Mouse (Mus musculus) lung, embryonic 15.5 days (tissue): ENCODE results near the gene Cep55. TPM values are rescaled to one million over a fixed set of nuclear protein-coding genes. Genes with fewer than 3 reads are reported as not detected.
A peak's percentile ranks its signal among the peaks of the same experiment; 100 is the strongest.

Source experiments
- ATAC-seq: fragments of 200-750 bp; cut with Nextera tagmentation; 2 replicates; pipeline ENCODE4 v1.8.0; 2017; ENCODE audit warnings: moderate number of reproducible peaks, borderline replicate concordance; ENCODE audit not compliant: low FRiP score, low TSS enrichment; ENCODE audit errors: extremely low read depth
- H3K27ac ChIP-seq: fragments of 300-500 bp; sonication (generic); 2 replicates; pipeline ENCODE4 v1.5.1; 2015; ENCODE audit warnings: moderate library complexity, mild to moderate bottlenecking, inconsistent platforms
- H3K27me3 ChIP-seq: fragments of 300-500 bp; sonication (generic); 2 replicates; pipeline ENCODE4 v1.6.1; 2015; ENCODE audit warnings: inconsistent platforms
- H3K36me3 ChIP-seq: fragments of 300-500 bp; sonication (generic); 2 replicates; pipeline ENCODE4 v1.6.1; 2015; ENCODE audit warnings: inconsistent platforms
- H3K4me1 ChIP-seq: fragments of 300-500 bp; sonication (generic); 2 replicates; pipeline ENCODE4 v1.6.1; 2015; ENCODE audit warnings: inconsistent platforms
- H3K4me2 ChIP-seq: fragments of 300-500 bp; sonication (generic); 2 replicates; pipeline ENCODE4 v1.6.1; 2015; ENCODE audit warnings: inconsistent platforms, mild to moderate bottlenecking, moderate library complexity
- H3K4me3 ChIP-seq: fragments of 300-500 bp; sonication (generic); 2 replicates; pipeline ENCODE4 v1.5.1; 2015; ENCODE audit warnings: mild to moderate bottlenecking, inconsistent platforms
- H3K9ac ChIP-seq: fragments of 300-500 bp; sonication (generic); 2 replicates; pipeline ENCODE4 v1.6.1; 2015; ENCODE audit warnings: inconsistent platforms
- H3K9me3 ChIP-seq: fragments of 300-500 bp; sonication (generic); 2 replicates; pipeline ENCODE4 v1.6.1; 2016; ENCODE audit warnings: inconsistent platforms
- WGBS: fragments of 180-500 bp; shearing (Covaris S2); methylation state at CpG from one replicate; pipeline ENCODE4 v1.1.7; 2015; 5-methylcytosine and 5-hydroxymethylcytosine counted together
- polyA plus RNA-seq: library from polyadenylated mRNA; unstranded; fragments of >200 nt; fragmentation: Nextera tagmentation; extraction: Ambion mirVana; gene quantifications from 2 replicates; pipeline ENCODE4 v1.2.1, GENCODE M21; 2015

Gene Cep55
- polyA plus RNA-seq, 1 experiment from 2014 or later: 43.7 TPM

GRCm38 (mm10) chr19:38049686-38050085 is 5.1 kb upstream of the Cep55 start:
- Histone ChIP-seq H3K27me3 (no peaks in the 10 kb centered on the region), H3K27ac (no peak overlapping the region), H3K9me3 (no peaks in the 10 kb centered on the region), H3K4me3 (no peak overlapping the region), H3K36me3 (no peaks in the 10 kb centered on the region), H3K4me2 (no peak overlapping the region), H3K9ac (no peak overlapping the region), H3K4me1 (peaks cover 9% of the 10 kb centered on the region; the same call in 1 of the 2 replicates)
- ATAC-seq: no peak
- WGBS: 100% methylated on average over 1 of the region's 1 CpGs

GRCm38 (mm10) chr19:38053227-38054041 is 1.4 kb upstream of the Cep55 start:
- Histone ChIP-seq H3K4me2 (peak overlapping the region; percentile 78), H3K4me1 (peaks cover 23% of the 10 kb centered on the region), H3K9ac (peak overlapping the region; percentile 47), H3K9me3 (no peaks in the 10 kb centered on the region), H3K36me3 (peaks cover 9% of the 10 kb centered on the region), H3K4me3 (peak overlapping the region; percentile 89), H3K27me3 (no peaks in the 10 kb centered on the region), H3K27ac (peak overlapping the region; percentile 62)
- 21% methylated on average over 8 of the region's 8 CpGs for whole genome bisulfite sequencing
- no peak for ATAC-seq

GRCm38 (mm10) chr19:38054149-38054719 is 577 bp upstream of the Cep55 start:
- Histone ChIP-seq H3K4me3 (peak overlapping the region; percentile 89), H3K4me1 (peaks cover 23% of the 10 kb centered on the region), H3K9me3 (no peaks in the 10 kb centered on the region), H3K27me3 (no peaks in the 10 kb centered on the region), H3K9ac (peak overlapping the region; percentile 47), H3K4me2 (peak overlapping the region; percentile 78), H3K27ac (peak overlapping the region; percentile 62), H3K36me3 (peaks cover 16% of the 10 kb centered on the region)
- ATAC-seq: peak; percentile 88; the same call in 1 of the 2 replicates
- under 1% methylated on average over 23 of the region's 23 CpGs for WGBS

- Histone ChIP-seq H3K4me2 (peak overlapping the region; percentile 77), H3K36me3 (peaks cover 30% of the 10 kb centered on the region), H3K9ac (peak overlapping the region; percentile 78; the same call in 1 of the 2 replicates), H3K4me1 (peaks cover 23% of the 10 kb centered on the region), H3K27ac (no peak overlapping the region), H3K9me3 (no peaks in the 10 kb centered on the region), H3K27me3 (no peaks in the 10 kb centered on the region), H3K4me3 (peak overlapping the region; percentile 89)
- no peak for ATAC-seq
- WGBS: 8% methylated on average over 6 of the region's 6 CpGs
Observed at GRCm38 (mm10) chr19:38055798-38056197, 987 bp downstream of the Cep55 start.

GRCm38 (mm10) chr19:38056276-38056675 is 1.5 kb downstream of the Cep55 start:
- no peaks in the 10 kb centered on the region for H3K9me3 ChIP-seq
- ATAC-seq: no peak
- H3K4me3 ChIP-seq: peak overlapping the region; percentile 89
- no peak overlapping the region for H3K27ac ChIP-seq
- peaks cover 35% of the 10 kb centered on the region for H3K36me3 ChIP-seq
- peak overlapping the region; percentile 77 for H3K4me2 ChIP-seq
- no peaks in the 10 kb centered on the region for H3K27me3 ChIP-seq
- H3K9ac ChIP-seq: no peak overlapping the region
- WGBS: 45% methylated on average over 3 of the region's 3 CpGs
- peaks cover 23% of the 10 kb centered on the region for H3K4me1 ChIP-seq

GRCm38 (mm10) chr19:38056931-38057330 is 2.1 kb downstream of the Cep55 start:
- Histone ChIP-seq H3K4me1 (peaks cover 23% of the 10 kb centered on the region), H3K27ac (no peak overlapping the region), H3K36me3 (peaks cover 39% of the 10 kb centered on the region), H3K9me3 (no peaks in the 10 kb centered on the region), H3K9ac (no peak overlapping the region), H3K4me3 (no peak overlapping the region), H3K4me2 (no peak overlapping the region; the same call in 1 of the 2 replicates), H3K27me3 (no peaks in the 10 kb centered on the region)
- WGBS: 85% methylated on average over 8 of the region's 8 CpGs
- ATAC-seq: no peak

- Histone ChIP-seq H3K36me3 (peaks cover 55% of the 10 kb centered on the region), H3K9me3 (no peaks in the 10 kb centered on the region), H3K9ac (no peak overlapping the region), H3K4me3 (no peak overlapping the region), H3K27ac (no peak overlapping the region), H3K4me1 (no peaks in the 10 kb centered on the region), H3K27me3 (no peaks in the 10 kb centered on the region), H3K4me2 (no peak overlapping the region)
- WGBS: 83% methylated on average over 3 of the region's 3 CpGs
- ATAC-seq: no peak
Observed at GRCm38 (mm10) chr19:38063201-38063600, 8.4 kb downstream of the Cep55 start.

- H3K9ac ChIP-seq: no peak overlapping the region
- peaks cover 53% of the 10 kb centered on the region for H3K36me3 ChIP-seq
- H3K4me2 ChIP-seq: no peak overlapping the region
- no peaks in the 10 kb centered on the region for H3K9me3 ChIP-seq
- 90% methylated on average over 1 of the region's 1 CpGs for WGBS
- H3K27me3 ChIP-seq: no peaks in the 10 kb centered on the region
- H3K4me3 ChIP-seq: no peak overlapping the region
- H3K4me1 ChIP-seq: no peaks in the 10 kb centered on the region
- H3K27ac ChIP-seq: no peak overlapping the region
- no peak for ATAC-seq
Observed at GRCm38 (mm10) chr19:38064051-38064450, 9.2 kb downstream of the Cep55 start.

- WGBS: 86% methylated on average over 5 of the region's 5 CpGs
- ATAC-seq: no peak
Observed at GRCm38 (mm10) chr19:38073226-38073625, 18.4 kb downstream of the Cep55 start.

GRCm38 (mm10) chr19:38075051-38075450 is 20.2 kb downstream of the Cep55 start:
- Histone ChIP-seq H3K4me2 (no peak overlapping the region), H3K9ac (no peak overlapping the region), H3K4me3 (no peak overlapping the region), H3K4me1 (no peaks in the 10 kb centered on the region), H3K27me3 (no peaks in the 10 kb centered on the region), H3K27ac (no peak overlapping the region), H3K36me3 (peaks cover 34% of the 10 kb centered on the region), H3K9me3 (no peaks in the 10 kb centered on the region)
- 75% methylated on average over 11 of the region's 11 CpGs for WGBS
- no peak for ATAC-seq

More at GRCm38 (mm10) chr19:38073226-38073625, 18.4 kb downstream of the Cep55 start:
- H3K27me3 ChIP-seq: no peaks in the 10 kb centered on the region
- no peaks in the 10 kb centered on the region for H3K4me1 ChIP-seq
- no peaks in the 10 kb centered on the region for H3K9me3 ChIP-seq
- peaks cover 46% of the 10 kb centered on the region for H3K36me3 ChIP-seq
- H3K27ac ChIP-seq: no peak overlapping the region
- H3K9ac ChIP-seq: no peak overlapping the region
- H3K4me2 ChIP-seq: no peak overlapping the region
- no peak overlapping the region for H3K4me3 ChIP-seq

- WGBS: 53% methylated on average over 2 of the region's 2 CpGs
- no peak for ATAC-seq
Observed at GRCm38 (mm10) chr19:38076251-38076650, 21.4 kb downstream of the Cep55 start.

GRCm38 (mm10) chr19:38077851-38078540 is 23.2 kb downstream of the Cep55 start:
- H3K4me2 ChIP-seq: no peak overlapping the region
- no peaks in the 10 kb centered on the region for H3K27me3 ChIP-seq
- H3K9ac ChIP-seq: no peak overlapping the region
- no peak for ATAC-seq
- 57% methylated on average over 3 of the region's 3 CpGs for WGBS
- H3K4me3 ChIP-seq: no peak overlapping the region
- H3K27ac ChIP-seq: no peak overlapping the region
- no peaks in the 10 kb centered on the region for H3K9me3 ChIP-seq
- no peaks in the 10 kb centered on the region for H3K4me1 ChIP-seq
- peaks cover 9% of the 10 kb centered on the region for H3K36me3 ChIP-seq

More at GRCm38 (mm10) chr19:38076251-38076650, 21.4 kb downstream of the Cep55 start:
- Histone ChIP-seq H3K9me3 (no peaks in the 10 kb centered on the region), H3K9ac (no peak overlapping the region), H3K36me3 (peaks cover 22% of the 10 kb centered on the region), H3K4me1 (no peaks in the 10 kb centered on the region), H3K4me2 (no peak overlapping the region), H3K4me3 (no peak overlapping the region), H3K27ac (no peak overlapping the region), H3K27me3 (no peaks in the 10 kb centered on the region)
